Mouse (Mus musculus) MEL (cell line): ENCODE results near the gene Grn. TPM values are rescaled to one million over a fixed set of nuclear protein-coding genes. Genes with fewer than 3 reads are reported as not detected.
A peak's percentile ranks its signal among the peaks of the same experiment; 100 is the strongest.

Experiments
- DNase-seq: peaks from one replicate; pipeline ENCODE4 v3.0.0; 2011; ENCODE audit warnings: low read depth, low spot score
- H3K27ac ChIP-seq: 2 replicates; pipeline ENCODE4 v1.5.1; 2012; ENCODE audit warnings: low read depth, mild to moderate bottlenecking, control low read depth, low read length, moderate library complexity; ENCODE audit not compliant: control insufficient read depth
- H3K27me3 ChIP-seq, 2 experiments: fragments of 150-350 bp in 1 of 2; sonication (generic) in 1 of 2; 2 replicates each; pipeline ENCODE4 v1.6.1; 2012; ENCODE audit warnings: low read length in 2 of 2, mild to moderate bottlenecking in 2 of 2, improper control_type of control experiment in 1 of 2, moderate library complexity in 1 of 2; ENCODE audit not compliant: insufficient read depth in 2 of 2, control insufficient read depth in 1 of 2
- H3K36me3 ChIP-seq, 2 experiments: 2 replicates each; pipeline ENCODE4 v1.6.1; 2012 to 2014; ENCODE audit warnings: low read length in 2 of 2, improper control_type of control experiment in 1 of 2, inconsistent platforms in 1 of 2, mild to moderate bottlenecking in 1 of 2; ENCODE audit not compliant: insufficient read depth in 2 of 2, control insufficient read depth in 1 of 2
- H3K4me1 ChIP-seq, 2 experiments: fragments of 150-350 bp in 1 of 2; sonication (generic) in 1 of 2; 2 replicates each; pipeline ENCODE4 v1.6.1; 2012; ENCODE audit warnings: low read length in 2 of 2, improper control_type of control experiment in 1 of 2, mild to moderate bottlenecking in 1 of 2; ENCODE audit not compliant: insufficient read depth in 2 of 2, control insufficient read depth in 1 of 2
- H3K4me3 ChIP-seq, 2 experiments: fragments of 150-350 bp in 1 of 2; sonication (generic) in 1 of 2; 2 replicates each; pipeline ENCODE4 v1.5.1; 2012; ENCODE audit warnings: low read depth in 2 of 2, low read length in 2 of 2, mild to moderate bottlenecking in 2 of 2, moderate library complexity in 2 of 2, control low read depth in 1 of 2, improper control_type of control experiment in 1 of 2; ENCODE audit not compliant: control insufficient read depth in 1 of 2, insufficient read depth in 1 of 2
- H3K79me2 ChIP-seq: 2 replicates; pipeline ENCODE4 v1.6.1; 2012; ENCODE audit warnings: mild to moderate bottlenecking, low read length, moderate library complexity; ENCODE audit not compliant: control insufficient read depth, poor library complexity, insufficient read depth
- H3K9ac ChIP-seq: 2 replicates; pipeline ENCODE4 v1.6.1; 2012; ENCODE audit warnings: low read depth, mild to moderate bottlenecking, control low read depth, low read length, moderate library complexity; ENCODE audit not compliant: control insufficient read depth, poor library complexity, severe bottlenecking
- H3K9me3 ChIP-seq: fragments of 150-350 bp; sonication (generic); replicated peaks from 2 replicates; pipeline ENCODE4 v1.6.1; 2012; ENCODE audit warnings: mild to moderate bottlenecking, low read length, improper control_type of control experiment, moderate library complexity; ENCODE audit not compliant: insufficient read depth
- CTCF ChIP-seq, 3 experiments: IDR thresholded peaks in 2 of 3; conservative IDR thresholded peaks in 1 of 3; 2 replicates each; pipeline ENCODE4 v1.5.1; 2011 to 2012; ENCODE audit warnings: low read length in 3 of 3, low read depth in 2 of 3, mild to moderate bottlenecking in 2 of 3, improper control_type of control experiment in 1 of 3, inconsistent platforms in 1 of 3, mixed read lengths in 1 of 3, moderate library complexity in 1 of 3; ENCODE audit not compliant: control insufficient read depth in 1 of 3, insufficient read depth in 1 of 3, poor library complexity in 1 of 3, severe bottlenecking in 1 of 3
- ELF1 ChIP-seq: IDR thresholded peaks from 2 replicates; pipeline ENCODE4 v1.6.1; 2014; ENCODE audit warnings: low read depth, mild to moderate bottlenecking, inconsistent platforms, low read length, improper control_type of control experiment, moderate library complexity
- EP300 ChIP-seq, 2 experiments: IDR thresholded peaks; 2 replicates each; pipeline ENCODE4 v1.6.1; 2011; ENCODE audit warnings: improper control_type of control experiment in 2 of 2, low read length in 2 of 2, low read depth in 1 of 2, mild to moderate bottlenecking in 1 of 2
- GABPA ChIP-seq: IDR thresholded peaks from 2 replicates; pipeline ENCODE4 v1.6.1; 2012; ENCODE audit warnings: low read depth, mild to moderate bottlenecking, inconsistent platforms, low read length, improper control_type of control experiment, moderate library complexity
- GATA1 ChIP-seq: IDR thresholded peaks from 2 replicates; pipeline ENCODE4 v1.6.1; 2011; ENCODE audit warnings: low read depth, low read length, improper control_type of control experiment
- MEF2A ChIP-seq: IDR thresholded peaks from 2 replicates; pipeline ENCODE4 v1.6.1; 2014; ENCODE audit warnings: low read depth, mild to moderate bottlenecking, inconsistent platforms, low read length, improper control_type of control experiment; ENCODE audit not compliant: poor library complexity, insufficient replicate concordance, severe bottlenecking; ENCODE audit errors: extremely low read depth
- MYB ChIP-seq: IDR thresholded peaks from 2 replicates; pipeline ENCODE4 v1.6.1; 2011; ENCODE audit warnings: mild to moderate bottlenecking, low read depth, low read length, improper control_type of control experiment
- MYC ChIP-seq: IDR thresholded peaks from 2 replicates; pipeline ENCODE4 v1.6.1; 2011; ENCODE audit warnings: low read depth, mild to moderate bottlenecking, low read length, improper control_type of control experiment, moderate library complexity
- POLR2A ChIP-seq, 2 experiments: IDR thresholded peaks; 2 replicates each; pipeline ENCODE4 v1.6.1; 2011 to 2012; ENCODE audit warnings: low read length in 2 of 2, mild to moderate bottlenecking in 2 of 2, control low read depth in 1 of 2, improper control_type of control experiment in 1 of 2, low read depth in 1 of 2, moderate library complexity in 1 of 2; ENCODE audit not compliant: control insufficient read depth in 1 of 2, insufficient read depth in 1 of 2, poor library complexity in 1 of 2
- POLR2AphosphoS2 ChIP-seq: IDR thresholded peaks from 2 replicates; pipeline ENCODE4 v1.6.1; 2011; ENCODE audit warnings: low read length, improper control_type of control experiment
- RAD21 ChIP-seq: IDR thresholded peaks from 2 replicates; pipeline ENCODE4 v1.6.1; 2011; ENCODE audit warnings: mild to moderate bottlenecking, low read depth, low read length, improper control_type of control experiment
- TBP ChIP-seq: IDR thresholded peaks from 2 replicates; pipeline ENCODE4 v1.8.0; 2011; ENCODE audit warnings: low read depth, low read length, improper control_type of control experiment
- UBTF ChIP-seq: IDR thresholded peaks from 2 replicates; pipeline ENCODE4 v1.6.1; 2012; ENCODE audit warnings: low read depth, mild to moderate bottlenecking, inconsistent platforms, low read length, improper control_type of control experiment, moderate library complexity, borderline replicate concordance; ENCODE audit not compliant: insufficient read depth
- ZC3H11A ChIP-seq: IDR thresholded peaks from 2 replicates; pipeline ENCODE4 v1.6.1; 2012; ENCODE audit warnings: low read depth, mild to moderate bottlenecking, inconsistent platforms, low read length, improper control_type of control experiment
- polyA plus RNA-seq, 2 experiments: library from polyadenylated mRNA; stranded (reverse) in 1 of 2; unstranded in 1 of 2; fragments of >175 nt in 1 of 2; fragments of >200 nt in 1 of 2; gene quantifications; 2 replicates each; pipeline versions ENCODE4 v1.2.1 to v1.2.4; 2012; ENCODE audit warnings: low replicate concordance in 2 of 2, low read depth in 1 of 2; ENCODE audit not compliant: insufficient read length in 2 of 2, insufficient read depth in 1 of 2, missing spikeins in 1 of 2
- total RNA-seq: library from RNA; depleted of rRNA; stranded (reverse); fragments of 300-350 nt; gene quantifications from 2 replicates; pipeline ENCODE4 v1.2.3, GENCODE M21; 2012

Grn gene
- total and polyA plus RNA-seq, 3 experiments = 14.7 to 42.1 TPM; not detected in 1

DNA sequence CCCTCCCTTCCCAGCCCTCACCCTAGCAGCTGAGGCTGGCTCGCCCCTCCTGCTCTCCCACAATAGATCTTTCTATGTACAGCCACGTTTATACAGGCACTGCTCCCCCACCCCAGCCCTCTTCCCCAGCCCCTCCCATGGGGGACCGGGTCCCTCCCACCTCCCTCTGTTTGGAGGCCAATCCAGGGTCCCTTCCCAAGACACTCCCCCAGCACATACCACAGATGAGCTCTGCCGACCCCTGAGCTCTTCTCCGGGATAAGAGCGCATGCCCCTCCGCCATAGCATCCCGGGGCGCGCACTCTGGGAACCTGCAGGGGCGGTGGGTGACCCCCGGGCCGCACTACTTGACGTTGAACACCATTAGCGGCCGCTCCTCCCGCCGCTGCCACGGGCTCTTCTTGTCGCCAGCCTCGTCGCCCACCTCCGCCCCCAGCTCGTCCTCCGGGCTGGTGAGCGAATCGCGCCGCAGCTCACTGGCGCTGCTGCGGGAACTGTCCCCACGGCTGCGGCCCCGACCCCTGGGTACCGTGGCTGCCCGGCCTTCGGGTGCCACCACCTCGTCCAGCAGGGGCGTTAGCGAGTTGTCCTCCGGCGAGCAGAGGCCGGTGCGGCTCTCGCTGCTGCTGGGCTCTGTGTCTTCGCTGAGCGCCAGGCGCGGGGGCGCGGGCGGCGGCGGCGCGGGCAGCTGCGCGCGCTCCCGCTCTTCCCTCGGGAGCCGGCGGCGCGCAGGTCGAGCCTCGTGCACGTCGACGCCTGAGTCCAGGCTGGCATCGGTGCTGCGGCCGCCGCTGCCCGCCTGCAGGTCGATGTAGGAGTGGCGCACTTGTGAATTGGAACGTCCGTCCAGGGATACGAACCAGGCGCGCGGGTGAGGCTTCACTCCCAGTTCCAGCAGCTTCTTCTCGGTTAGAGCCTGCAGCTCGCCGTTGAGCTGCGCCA is 7.3 kb downstream of the Grn start:
- TF ChIP-seq ZC3H11A (no peak), EP300 (IDR thresholded peaks at IDR 0.05; ENCODE audit: low read depth in 1 of 2, low read length in 2 of 2) (no peak), MYC (no peak), MYB (no peak), TBP (no peak), GATA1 (no peak), GABPA (no peak), RAD21 (no peak), CTCF (IDR thresholded peaks at IDR 0.05 in 2 of 3, conservative IDR thresholded peaks at IDR 0.05 in 1 of 3; ENCODE audit: control insufficient read depth in 1 of 3, insufficient read depth in 1 of 3, low read depth in 2 of 3, low read length in 3 of 3, poor library complexity in 1 of 3, severe bottlenecking in 1 of 3) (no peak), UBTF (no peak), ELF1 (no peak), MEF2A (no peak), POLR2AphosphoS2 (no peak)
- Histone ChIP-seq H3K27ac (no peak overlapping the region), H3K9me3 (no peaks in the 10 kb centered on the region), H3K27me3 (no peaks in the 10 kb centered on the region), H3K4me3 (no peak overlapping the region), H3K79me2 (no peaks in the 10 kb centered on the region), H3K36me3 (no peaks in the 10 kb centered on the region; a peak in 1 of 4 replicates), H3K9ac (no peak overlapping the region), H3K4me1 (peaks cover 0 to 6% of the 10 kb centered on the region in 2 experiments; a peak in 2 of 4 replicates)
- no peak for DNase-seq

DNA sequence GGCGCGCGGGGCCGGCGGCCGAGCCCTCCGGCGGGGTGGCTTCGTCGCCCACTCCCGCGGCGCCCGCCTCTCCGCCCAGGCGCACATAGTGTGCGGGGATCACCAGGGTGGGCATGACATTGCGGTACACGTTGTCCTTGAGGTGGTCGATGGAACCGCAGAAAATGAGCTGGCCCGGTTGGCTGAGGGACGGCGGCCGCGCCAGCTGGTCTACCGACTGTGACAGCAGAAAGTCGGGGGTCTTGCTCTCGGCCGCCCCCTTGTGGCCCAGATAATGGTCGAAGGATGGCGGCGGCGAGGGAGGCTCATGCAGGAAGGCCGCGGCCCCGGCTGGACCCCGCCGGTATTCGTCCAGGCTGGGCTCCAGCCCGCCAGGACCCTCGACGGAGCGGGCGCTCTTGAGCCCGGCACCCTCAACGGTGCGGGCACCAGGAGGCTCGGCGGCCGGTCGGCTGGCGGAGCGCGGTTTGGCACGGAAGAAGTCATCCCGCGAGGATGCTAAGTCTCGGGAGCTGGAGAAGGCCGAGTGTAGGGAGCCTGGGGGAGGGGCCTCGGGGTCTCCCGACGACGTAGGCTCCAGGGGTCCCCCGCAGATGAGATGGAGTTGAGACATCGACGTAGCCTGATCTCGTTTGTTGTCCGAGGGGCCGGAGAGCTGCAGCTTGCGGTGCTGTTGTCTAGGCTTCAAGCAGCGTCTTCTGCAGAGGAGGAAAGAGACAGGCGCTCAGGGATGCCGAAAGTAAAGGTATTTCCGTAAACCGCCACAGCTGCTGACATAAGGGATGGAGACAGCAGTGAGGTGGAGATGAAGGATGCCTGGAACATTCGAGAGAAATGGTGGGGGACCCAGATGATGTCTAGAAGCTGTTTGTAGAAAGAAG is 8.3 kb downstream of the Grn start:
- Histone ChIP-seq H3K36me3 (no peaks in the 10 kb centered on the region; a peak in 1 of 4 replicates), H3K9me3 (no peaks in the 10 kb centered on the region), H3K27me3 (no peaks in the 10 kb centered on the region), H3K9ac (no peak overlapping the region), H3K79me2 (no peaks in the 10 kb centered on the region), H3K27ac (no peak overlapping the region), H3K4me1 (no peaks in the 10 kb centered on the region), H3K4me3 (no peak overlapping the region)
- TF ChIP-seq TBP (no peak), POLR2A (IDR thresholded peaks at IDR 0.05; ENCODE audit: control insufficient read depth in 1 of 2, insufficient read depth in 1 of 2, low read depth in 1 of 2, low read length in 2 of 2, poor library complexity in 1 of 2) (0 out of 4 replicates have a peak, but pooled peaks of 1 of the 2 experiments have one; percentile 15), CTCF (IDR thresholded peaks at IDR 0.05 in 2 of 3, conservative IDR thresholded peaks at IDR 0.05 in 1 of 3; ENCODE audit: control insufficient read depth in 1 of 3, insufficient read depth in 1 of 3, low read depth in 2 of 3, low read length in 3 of 3, poor library complexity in 1 of 3, severe bottlenecking in 1 of 3) (peak in 2 of 3 experiments; percentile 5 to 29; a peak in 2 of 6 replicates)
- no peak for DNase-seq
